Mouse (Mus musculus): ENCODE measurements around the gene Zfp335.

DNA sequence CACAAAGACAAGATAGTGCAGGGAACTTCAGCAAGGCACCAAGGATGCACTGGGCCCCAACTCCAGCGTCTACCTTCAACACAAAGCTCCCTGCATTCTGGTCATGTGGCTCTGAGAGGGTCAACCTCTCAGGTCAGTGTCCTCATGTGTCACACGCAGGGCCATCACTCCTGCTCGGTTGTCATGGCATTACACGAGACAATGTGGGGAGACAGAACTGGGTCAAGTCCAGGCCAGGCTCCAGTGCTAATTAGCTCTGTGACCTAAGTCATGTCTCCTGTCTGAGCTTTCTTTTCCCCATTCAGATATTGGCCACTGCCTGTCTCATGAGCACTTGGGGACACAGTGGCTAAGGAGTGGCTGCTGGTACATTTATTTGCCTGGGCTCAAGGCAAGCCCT is 11.7 kb upstream of the Zfp335 start:
- no peak for TF ChIP-seq CTCF (IDR thresholded peaks at IDR 0.05; ENCODE audit: low read depth, low read length)
- no peak for TF ChIP-seq POLR2A (IDR thresholded peaks at IDR 0.05; ENCODE audit: extremely low read depth, insufficient read depth, low read length)

Measured in liver, adult 2 months (tissue).